Mouse (Mus musculus) limb, embryonic 13.5 days (tissue): ENCODE results near the gene En1. TPM values are rescaled to one million over a fixed set of nuclear protein-coding genes. Genes with fewer than 3 reads are reported as not detected.
A peak's percentile ranks its signal among the peaks of the same experiment; 100 is the strongest.

Experiments
- ATAC-seq: fragments of 200-750 bp; cut with Nextera tagmentation; 2 replicates; pipeline ENCODE4 v1.8.0; 2017; ENCODE audit warnings: low read depth, moderate number of reproducible peaks, moderate TSS enrichment; ENCODE audit not compliant: low FRiP score
- H3K27ac ChIP-seq: fragments of 300-500 bp; sonication (generic); 2 replicates; pipeline ENCODE4 v1.5.1; 2015; ENCODE audit warnings: inconsistent platforms, mild to moderate bottlenecking, moderate library complexity
- H3K27me3 ChIP-seq: fragments of 300-500 bp; sonication (generic); 2 replicates; pipeline ENCODE4 v1.6.1; 2015; ENCODE audit warnings: mild to moderate bottlenecking, inconsistent platforms
- H3K36me3 ChIP-seq: fragments of 300-500 bp; sonication (generic); 2 replicates; pipeline ENCODE4 v1.6.1; 2015; ENCODE audit warnings: inconsistent platforms, mild to moderate bottlenecking, moderate library complexity
- H3K4me1 ChIP-seq: fragments of 300-500 bp; sonication (generic); 2 replicates; pipeline ENCODE4 v1.6.1; 2015; ENCODE audit warnings: inconsistent platforms
- H3K4me2 ChIP-seq: fragments of 300-500 bp; sonication (generic); replicated peaks from 2 replicates; pipeline ENCODE4 v1.6.1; 2015; ENCODE audit warnings: inconsistent platforms, mild to moderate bottlenecking, moderate library complexity
- H3K4me3 ChIP-seq: fragments of 300-500 bp; sonication (generic); 2 replicates; pipeline ENCODE4 v1.5.1; 2015; ENCODE audit warnings: moderate library complexity, mild to moderate bottlenecking, inconsistent platforms
- H3K9ac ChIP-seq: fragments of 300-500 bp; sonication (generic); 2 replicates; pipeline ENCODE4 v1.6.1; 2015; ENCODE audit warnings: mild to moderate bottlenecking, inconsistent platforms
- H3K9me3 ChIP-seq: fragments of 300-500 bp; sonication (generic); 2 replicates; pipeline ENCODE4 v1.6.1; 2016; ENCODE audit warnings: inconsistent platforms
- WGBS: fragments of 180-500 bp; shearing (Covaris S2); methylation state at CpG from one replicate; pipeline ENCODE4 v1.1.7; 2015; 5-methylcytosine and 5-hydroxymethylcytosine counted together
- polyA plus RNA-seq: library from polyadenylated mRNA; unstranded; fragments of >200 nt; fragmentation: Nextera tagmentation; extraction: Ambion mirVana; gene quantifications from 2 replicates; pipeline ENCODE4 v1.2.1, GENCODE M21; 2015

En1 gene
- polyA plus RNA-seq, 1 experiment from 2014 or later = 2.6 TPM

GRCm38 (mm10) chr1:120601253-120601836, 873 bp upstream of the En1 start:
- H3K4me3 ChIP-seq = peak overlapping the region; percentile 54; the same call in 1 of the 2 replicates
- no peak overlapping the region for H3K27ac ChIP-seq
- H3K4me1 ChIP-seq = peaks cover 27% of the 10 kb centered on the region
- H3K27me3 ChIP-seq = peaks cover 96% of the 10 kb centered on the region
- WGBS = 2% methylated on average over 16 of the region's 16 CpGs
- H3K9me3 ChIP-seq = no peaks in the 10 kb centered on the region
- no peak overlapping the region for H3K9ac ChIP-seq
- H3K4me2 ChIP-seq = peak overlapping the region; percentile 28
- no peak for ATAC-seq
- H3K36me3 ChIP-seq = no peaks in the 10 kb centered on the region

GRCm38 (mm10) chr1:120602876-120603655, 848 bp downstream of the En1 start:
- Histone ChIP-seq H3K27me3 (peaks cover 89% of the 10 kb centered on the region), H3K4me1 (peaks cover 24% of the 10 kb centered on the region), H3K9me3 (no peaks in the 10 kb centered on the region), H3K4me3 (peak overlapping the region; percentile 54), H3K36me3 (no peaks in the 10 kb centered on the region), H3K27ac (peak overlapping the region; percentile 48; the same call in 1 of the 2 replicates), H3K4me2 (peak overlapping the region; percentile 84), H3K9ac (peak overlapping the region; percentile 75)
- WGBS = under 1% methylated on average over 78 of the region's 83 CpGs
- peak; percentile 7; the same call in 1 of the 2 replicates for ATAC-seq

- WGBS = 1% methylated on average over 35 of the region's 35 CpGs
- peak overlapping the region; percentile 75 for H3K9ac ChIP-seq
Measured at GRCm38 (mm10) chr1:120603656-120604051, 1.4 kb downstream of the En1 start.

GRCm38 (mm10) chr1:120604431-120605142, 2.4 kb downstream of the En1 start:
- Histone ChIP-seq H3K27ac (no peak overlapping the region), H3K4me3 (peak overlapping the region; percentile 54), H3K4me2 (peak overlapping the region; percentile 84), H3K9ac (peak overlapping the region; percentile 75), H3K9me3 (no peaks in the 10 kb centered on the region), H3K36me3 (no peaks in the 10 kb centered on the region), H3K27me3 (peaks cover 89% of the 10 kb centered on the region), H3K4me1 (peaks cover 24% of the 10 kb centered on the region)
- WGBS = 8% methylated on average over 30 of the region's 30 CpGs
- ATAC-seq = no peak

More at GRCm38 (mm10) chr1:120603656-120604051, 1.4 kb downstream of the En1 start:
- ATAC-seq = peak; percentile 17; the same call in 1 of the 2 replicates
- Histone ChIP-seq H3K9me3 (no peaks in the 10 kb centered on the region), H3K27me3 (peaks cover 89% of the 10 kb centered on the region), H3K4me2 (peak overlapping the region; percentile 84), H3K4me3 (peak overlapping the region; percentile 54), H3K27ac (peak overlapping the region; percentile 48; the same call in 1 of the 2 replicates), H3K4me1 (peaks cover 24% of the 10 kb centered on the region), H3K36me3 (no peaks in the 10 kb centered on the region)

GRCm38 (mm10) chr1:120605143-120605435, 2.9 kb downstream of the En1 start:
- H3K9ac ChIP-seq = peak overlapping the region; percentile 75; the same call in 1 of the 2 replicates
- H3K27ac ChIP-seq = no peak overlapping the region
- H3K9me3 ChIP-seq = no peaks in the 10 kb centered on the region
- peaks cover 89% of the 10 kb centered on the region for H3K27me3 ChIP-seq
- H3K4me2 ChIP-seq = peak overlapping the region; percentile 84
- peak overlapping the region; percentile 54 for H3K4me3 ChIP-seq
- H3K36me3 ChIP-seq = no peaks in the 10 kb centered on the region
- peaks cover 24% of the 10 kb centered on the region for H3K4me1 ChIP-seq
- 8% methylated on average over 8 of the region's 8 CpGs for WGBS
- ATAC-seq = no peak

- H3K9me3 ChIP-seq = no peaks in the 10 kb centered on the region
- no peak for ATAC-seq
- peak overlapping the region; percentile 54 for H3K4me3 ChIP-seq
Measured at GRCm38 (mm10) chr1:120605521-120606310, 3.5 kb downstream of the En1 start.

GRCm38 (mm10) chr1:120606641-120607575, 4.7 kb downstream of the En1 start:
- Histone ChIP-seq H3K36me3 (no peaks in the 10 kb centered on the region), H3K4me3 (peak overlapping the region; percentile 35), H3K9ac (peak overlapping the region; percentile 52; the same call in 1 of the 2 replicates), H3K4me2 (peak overlapping the region; percentile 55), H3K4me1 (peaks cover 24% of the 10 kb centered on the region), H3K27ac (no peak overlapping the region), H3K27me3 (peaks cover 89% of the 10 kb centered on the region), H3K9me3 (no peaks in the 10 kb centered on the region)
- ATAC-seq = no peak
- 2% methylated on average over 52 of the region's 52 CpGs for WGBS

More at GRCm38 (mm10) chr1:120605521-120606310, 3.5 kb downstream of the En1 start:
- Histone ChIP-seq H3K27ac (no peak overlapping the region), H3K36me3 (no peaks in the 10 kb centered on the region), H3K9ac (0 out of 2 replicates have a peak overlapping the region, but pooled peaks have one; percentile 75), H3K4me1 (peaks cover 24% of the 10 kb centered on the region), H3K4me2 (peak overlapping the region; percentile 84), H3K27me3 (peaks cover 89% of the 10 kb centered on the region)
- WGBS = 14% methylated on average over 6 of the region's 6 CpGs

GRCm38 (mm10) chr1:120607576-120608400, 5.6 kb downstream of the En1 start:
- Histone ChIP-seq H3K4me2 (peak overlapping the region; percentile 15; the same call in 1 of the 2 replicates), H3K4me3 (no peak overlapping the region)
- 8% methylated on average over 11 of the region's 11 CpGs for WGBS

GRCm38 (mm10) chr1:120608461-120608860, 6.2 kb downstream of the En1 start:
- Histone ChIP-seq H3K27me3 (peaks cover 91% of the 10 kb centered on the region), H3K9ac (no peak overlapping the region), H3K36me3 (no peaks in the 10 kb centered on the region), H3K4me3 (no peak overlapping the region), H3K27ac (no peak overlapping the region), H3K9me3 (no peaks in the 10 kb centered on the region), H3K4me2 (no peak overlapping the region), H3K4me1 (peaks cover 11% of the 10 kb centered on the region)
- no peak for ATAC-seq
- 30% methylated on average over 3 of the region's 3 CpGs for WGBS

More at GRCm38 (mm10) chr1:120607576-120608400, 5.6 kb downstream of the En1 start:
- Histone ChIP-seq H3K36me3 (no peaks in the 10 kb centered on the region), H3K27ac (no peak overlapping the region), H3K9me3 (no peaks in the 10 kb centered on the region), H3K27me3 (peaks cover 91% of the 10 kb centered on the region), H3K9ac (no peak overlapping the region), H3K4me1 (peaks cover 17% of the 10 kb centered on the region)
- no peak for ATAC-seq

GRCm38 (mm10) chr1:120609611-120610010, 7.4 kb downstream of the En1 start:
- Histone ChIP-seq H3K9ac (no peak overlapping the region), H3K4me3 (no peak overlapping the region), H3K9me3 (no peaks in the 10 kb centered on the region), H3K4me2 (no peak overlapping the region), H3K4me1 (peaks cover 19% of the 10 kb centered on the region; the same call in 1 of the 2 replicates), H3K27ac (no peak overlapping the region), H3K36me3 (no peaks in the 10 kb centered on the region), H3K27me3 (peaks cover 91% of the 10 kb centered on the region)
- no peak for ATAC-seq
- WGBS = 6% methylated on average over 6 of the region's 6 CpGs
